Mouse (Mus musculus): ENCODE data around the gene Tchp. TPM values are rescaled to one million over a fixed set of nuclear protein-coding genes. Genes with fewer than 3 reads are reported as not detected.

Gene Tchp
- polyA plus RNA-seq, 1 experiment from 2014 or later = 19.7 TPM

- WGBS = 94% methylated on average over 5 of the region's 5 CpGs
- ATAC-seq (replicated peaks; ENCODE audit: low FRiP score) = no peak
- H3K9ac ChIP-seq (ENCODE audit: low read length) = no peak overlapping the region
Measured at GRCm38 (mm10) chr5:114747521-114747920, 40.0 kb downstream of the Tchp start.

GRCm38 (mm10) chr5:114750325-114750724 lies 42.8 kb downstream of the Tchp start:
- no peaks in the 10 kb centered on the region for H3K27me3 ChIP-seq (ENCODE audit: control insufficient read depth, insufficient read depth, low read length)
- H3K4me1 ChIP-seq (replicated peaks; ENCODE audit: control insufficient read depth, insufficient read depth, low read length) = no peaks in the 10 kb centered on the region
- no peaks in the 10 kb centered on the region for H3K9me3 ChIP-seq (ENCODE audit: control insufficient read depth, low read length)
- no peaks in the 10 kb centered on the region; the same call in 1 of the 2 replicates for H3K36me3 ChIP-seq (ENCODE audit: control insufficient read depth, insufficient read depth, low read length)
- no peak overlapping the region for H3K4me2 ChIP-seq (ENCODE audit: low read depth, low read length, severe bottlenecking)
- ATAC-seq (replicated peaks; ENCODE audit: low FRiP score) = no peak
- no peak for DNase-seq (ENCODE audit: low spot score)
- H3K9ac ChIP-seq (ENCODE audit: low read length) = no peak overlapping the region
- WGBS = 83% methylated on average over 10 of the region's 10 CpGs
- H3K27ac ChIP-seq (ENCODE audit: low read depth, low read length) = no peak overlapping the region
- H3K4me3 ChIP-seq (ENCODE audit: low read depth, low read length) = no peak overlapping the region

More at GRCm38 (mm10) chr5:114747521-114747920, 40.0 kb downstream of the Tchp start:
- no peaks in the 10 kb centered on the region for H3K9me3 ChIP-seq (ENCODE audit: control insufficient read depth, low read length)
- no peaks in the 10 kb centered on the region for H3K4me1 ChIP-seq (replicated peaks; ENCODE audit: control insufficient read depth, insufficient read depth, low read length)
- peaks cover 5% of the 10 kb centered on the region; the same call in 1 of the 2 replicates for H3K36me3 ChIP-seq (ENCODE audit: control insufficient read depth, insufficient read depth, low read length)
- no peaks in the 10 kb centered on the region for H3K27me3 ChIP-seq (ENCODE audit: control insufficient read depth, insufficient read depth, low read length)
- H3K27ac ChIP-seq (ENCODE audit: low read depth, low read length) = no peak overlapping the region
- DNase-seq (ENCODE audit: low spot score) = no peak
- H3K4me2 ChIP-seq (ENCODE audit: low read depth, low read length, severe bottlenecking) = no peak overlapping the region
- no peak overlapping the region for H3K4me3 ChIP-seq (ENCODE audit: low read depth, low read length)

GRCm38 (mm10) chr5:114752397-114752796 lies 44.8 kb downstream of the Tchp start:
- no peaks in the 10 kb centered on the region; the same call in 1 of the 2 replicates for H3K36me3 ChIP-seq (ENCODE audit: control insufficient read depth, insufficient read depth, low read length)
- no peak overlapping the region for H3K9ac ChIP-seq (ENCODE audit: low read length)
- H3K27ac ChIP-seq (ENCODE audit: low read depth, low read length) = no peak overlapping the region
- DNase-seq (ENCODE audit: low spot score) = no peak
- no peaks in the 10 kb centered on the region for H3K9me3 ChIP-seq (ENCODE audit: control insufficient read depth, low read length)
- H3K4me3 ChIP-seq (ENCODE audit: low read depth, low read length) = no peak overlapping the region
- no peak for ATAC-seq (replicated peaks; ENCODE audit: low FRiP score)
- H3K4me2 ChIP-seq (ENCODE audit: low read depth, low read length, severe bottlenecking) = no peak overlapping the region
- 88% methylated on average over 10 of the region's 10 CpGs for WGBS
- no peaks in the 10 kb centered on the region for H3K27me3 ChIP-seq (ENCODE audit: control insufficient read depth, insufficient read depth, low read length)
- no peaks in the 10 kb centered on the region for H3K4me1 ChIP-seq (replicated peaks; ENCODE audit: control insufficient read depth, insufficient read depth, low read length)

GRCm38 (mm10) chr5:114753384-114753783 lies 45.8 kb downstream of the Tchp start:
- Histone ChIP-seq H3K9ac (ENCODE audit: low read length) (no peak overlapping the region), H3K27ac (ENCODE audit: low read depth, low read length) (no peak overlapping the region), H3K4me1 (replicated peaks; ENCODE audit: control insufficient read depth, insufficient read depth, low read length) (no peaks in the 10 kb centered on the region), H3K4me3 (ENCODE audit: low read depth, low read length) (no peak overlapping the region), H3K4me2 (ENCODE audit: low read depth, low read length, severe bottlenecking) (no peak overlapping the region), H3K36me3 (ENCODE audit: control insufficient read depth, insufficient read depth, low read length) (no peaks in the 10 kb centered on the region; the same call in 1 of the 2 replicates), H3K9me3 (ENCODE audit: control insufficient read depth, low read length) (no peaks in the 10 kb centered on the region), H3K27me3 (ENCODE audit: control insufficient read depth, insufficient read depth, low read length) (no peaks in the 10 kb centered on the region)
- DNase-seq (ENCODE audit: low spot score) (no peak), ATAC-seq (replicated peaks; ENCODE audit: low FRiP score) (no peak)
- WGBS = 86% methylated on average over 12 of the region's 12 CpGs

- Histone ChIP-seq H3K36me3 (ENCODE audit: control insufficient read depth, insufficient read depth, low read length) (no peaks in the 10 kb centered on the region; the same call in 1 of the 2 replicates), H3K27me3 (ENCODE audit: control insufficient read depth, insufficient read depth, low read length) (no peaks in the 10 kb centered on the region), H3K4me2 (ENCODE audit: low read depth, low read length, severe bottlenecking) (no peak overlapping the region), H3K9ac (ENCODE audit: low read length) (no peak overlapping the region), H3K4me1 (replicated peaks; ENCODE audit: control insufficient read depth, insufficient read depth, low read length) (no peaks in the 10 kb centered on the region), H3K27ac (ENCODE audit: low read depth, low read length) (no peak overlapping the region), H3K4me3 (ENCODE audit: low read depth, low read length) (no peak overlapping the region), H3K9me3 (ENCODE audit: control insufficient read depth, low read length) (no peaks in the 10 kb centered on the region)
- DNase-seq (ENCODE audit: low spot score) (no peak), ATAC-seq (replicated peaks; ENCODE audit: low FRiP score) (no peak)
- 96% methylated on average over 5 of the region's 5 CpGs for WGBS
Measured at GRCm38 (mm10) chr5:114759536-114760090, 52.1 kb downstream of the Tchp start.

- 91% methylated on average over 8 of the region's 8 CpGs for WGBS
- ATAC-seq (replicated peaks; ENCODE audit: low FRiP score) (no peak), DNase-seq (ENCODE audit: low spot score) (no peak)
- Histone ChIP-seq H3K36me3 (ENCODE audit: control insufficient read depth, insufficient read depth, low read length) (no peaks in the 10 kb centered on the region), H3K27me3 (ENCODE audit: control insufficient read depth, insufficient read depth, low read length) (no peaks in the 10 kb centered on the region), H3K27ac (ENCODE audit: low read depth, low read length) (no peak overlapping the region), H3K4me3 (ENCODE audit: low read depth, low read length) (no peak overlapping the region), H3K9me3 (ENCODE audit: control insufficient read depth, low read length) (no peaks in the 10 kb centered on the region), H3K4me2 (ENCODE audit: low read depth, low read length, severe bottlenecking) (no peak overlapping the region), H3K4me1 (replicated peaks; ENCODE audit: control insufficient read depth, insufficient read depth, low read length) (no peaks in the 10 kb centered on the region), H3K9ac (ENCODE audit: low read length) (no peak overlapping the region)
Measured at GRCm38 (mm10) chr5:114761980-114762379, 54.4 kb downstream of the Tchp start.

- 89% methylated on average over 18 of the region's 18 CpGs for WGBS
- no peak overlapping the region for H3K4me3 ChIP-seq (ENCODE audit: low read depth, low read length)
- H3K9me3 ChIP-seq (ENCODE audit: control insufficient read depth, low read length) = no peaks in the 10 kb centered on the region
- H3K36me3 ChIP-seq (ENCODE audit: control insufficient read depth, insufficient read depth, low read length) = no peaks in the 10 kb centered on the region
- ATAC-seq (replicated peaks; ENCODE audit: low FRiP score) (no peak), DNase-seq (ENCODE audit: low spot score) (no peak)
- H3K4me1 ChIP-seq (replicated peaks; ENCODE audit: control insufficient read depth, insufficient read depth, low read length) = no peaks in the 10 kb centered on the region
- no peak overlapping the region for H3K9ac ChIP-seq (ENCODE audit: low read length)
- no peaks in the 10 kb centered on the region for H3K27me3 ChIP-seq (ENCODE audit: control insufficient read depth, insufficient read depth, low read length)
- H3K27ac ChIP-seq (ENCODE audit: low read depth, low read length) = no peak overlapping the region
- no peak overlapping the region for H3K4me2 ChIP-seq (ENCODE audit: low read depth, low read length, severe bottlenecking)
Measured at GRCm38 (mm10) chr5:114764812-114765735, 57.5 kb downstream of the Tchp start.

GRCm38 (mm10) chr5:114766686-114767085 lies 59.1 kb downstream of the Tchp start:
- no peak overlapping the region for H3K27ac ChIP-seq (ENCODE audit: low read depth, low read length)
- H3K36me3 ChIP-seq (ENCODE audit: control insufficient read depth, insufficient read depth, low read length) = no peaks in the 10 kb centered on the region
- ATAC-seq (replicated peaks; ENCODE audit: low FRiP score) (no peak), DNase-seq (ENCODE audit: low spot score) (no peak)
- H3K9me3 ChIP-seq (ENCODE audit: control insufficient read depth, low read length) = no peaks in the 10 kb centered on the region
- H3K9ac ChIP-seq (ENCODE audit: low read length) = no peak overlapping the region
- H3K4me2 ChIP-seq (ENCODE audit: low read depth, low read length, severe bottlenecking) = no peak overlapping the region
- 91% methylated on average over 8 of the region's 8 CpGs for WGBS
- no peaks in the 10 kb centered on the region for H3K4me1 ChIP-seq (replicated peaks; ENCODE audit: control insufficient read depth, insufficient read depth, low read length)
- H3K4me3 ChIP-seq (ENCODE audit: low read depth, low read length) = no peak overlapping the region
- no peaks in the 10 kb centered on the region for H3K27me3 ChIP-seq (ENCODE audit: control insufficient read depth, insufficient read depth, low read length)
